Mouse (Mus musculus) MEL (cell line): Measurements from ENCODE around the gene Gpr19.

Experiments used
- CHD1 ChIP-seq: IDR thresholded peaks from 2 replicates; pipeline ENCODE4 v1.6.1; 2012; ENCODE audit warnings: low read depth, mild to moderate bottlenecking, inconsistent platforms, low read length, improper control_type of control experiment
- CTCF ChIP-seq, 3 experiments: IDR thresholded peaks in 2 of 3; conservative IDR thresholded peaks in 1 of 3; 2 replicates each; pipeline ENCODE4 v1.5.1; 2011 to 2012; ENCODE audit warnings: low read length in 3 of 3, low read depth in 2 of 3, mild to moderate bottlenecking in 2 of 3, improper control_type of control experiment in 1 of 3, inconsistent platforms in 1 of 3, mixed read lengths in 1 of 3, moderate library complexity in 1 of 3; ENCODE audit not compliant: control insufficient read depth in 1 of 3, insufficient read depth in 1 of 3, poor library complexity in 1 of 3, severe bottlenecking in 1 of 3
- ELF1 ChIP-seq: IDR thresholded peaks from 2 replicates; pipeline ENCODE4 v1.6.1; 2014; ENCODE audit warnings: low read depth, mild to moderate bottlenecking, inconsistent platforms, low read length, improper control_type of control experiment, moderate library complexity
- EP300 ChIP-seq, 2 experiments: IDR thresholded peaks; 2 replicates each; pipeline ENCODE4 v1.6.1; 2011; ENCODE audit warnings: improper control_type of control experiment in 2 of 2, low read length in 2 of 2, low read depth in 1 of 2, mild to moderate bottlenecking in 1 of 2
- GABPA ChIP-seq: IDR thresholded peaks from 2 replicates; pipeline ENCODE4 v1.6.1; 2012; ENCODE audit warnings: low read depth, mild to moderate bottlenecking, inconsistent platforms, low read length, improper control_type of control experiment, moderate library complexity
- MAX ChIP-seq: IDR thresholded peaks from 2 replicates; pipeline ENCODE4 v1.6.1; 2011; ENCODE audit warnings: low read length, improper control_type of control experiment
- POLR2A ChIP-seq, 2 experiments: IDR thresholded peaks; 2 replicates each; pipeline ENCODE4 v1.6.1; 2011 to 2012; ENCODE audit warnings: low read length in 2 of 2, mild to moderate bottlenecking in 2 of 2, control low read depth in 1 of 2, improper control_type of control experiment in 1 of 2, low read depth in 1 of 2, moderate library complexity in 1 of 2; ENCODE audit not compliant: control insufficient read depth in 1 of 2, insufficient read depth in 1 of 2, poor library complexity in 1 of 2
- POLR2AphosphoS5 ChIP-seq: IDR thresholded peaks from 2 replicates; pipeline ENCODE4 v1.6.1; 2012; ENCODE audit warnings: low read depth, borderline replicate concordance, mild to moderate bottlenecking, inconsistent platforms, low read length, moderate library complexity, mixed read lengths
- RAD21 ChIP-seq: IDR thresholded peaks from 2 replicates; pipeline ENCODE4 v1.6.1; 2011; ENCODE audit warnings: mild to moderate bottlenecking, low read depth, low read length, improper control_type of control experiment
- SMC3 ChIP-seq: IDR thresholded peaks from 2 replicates; pipeline ENCODE4 v1.6.1; 2011; ENCODE audit warnings: low read depth, low read length, improper control_type of control experiment
- TAL1 ChIP-seq: IDR thresholded peaks from 2 replicates; pipeline ENCODE4 v1.6.1; 2012; ENCODE audit warnings: mild to moderate bottlenecking, inconsistent platforms, low read length, moderate library complexity, mixed read lengths

GRCm38 (mm10) chr6:134887008-134887407, 11.4 kb downstream of the Gpr19 start:
- TF ChIP-seq CHD1 (no peak), CTCF (IDR thresholded peaks at IDR 0.05 in 2 of 3, conservative IDR thresholded peaks at IDR 0.05 in 1 of 3; ENCODE audit: control insufficient read depth in 1 of 3, insufficient read depth in 1 of 3, low read depth in 2 of 3, low read length in 3 of 3, poor library complexity in 1 of 3, severe bottlenecking in 1 of 3) (no peak), RAD21 (no peak), POLR2A (IDR thresholded peaks at IDR 0.05; ENCODE audit: control insufficient read depth in 1 of 2, insufficient read depth in 1 of 2, low read depth in 1 of 2, low read length in 2 of 2, poor library complexity in 1 of 2) (no peak), SMC3 (no peak), TAL1 (no peak), GABPA (no peak), EP300 (IDR thresholded peaks at IDR 0.05; ENCODE audit: low read depth in 1 of 2, low read length in 2 of 2) (no peak), ELF1 (no peak), MAX (no peak), POLR2AphosphoS5 (no peak)
